Mouse (Mus musculus) heart, postnatal 0 days (tissue): ENCODE data around the gene Kcnq1.

Experiments used
- CTCF ChIP-seq: IDR thresholded peaks from 2 replicates; pipeline ENCODE4 v1.5.1; 2016; ENCODE audit warnings: antibody characterized with exemption, control low read depth, low read depth
- EP300 ChIP-seq: IDR thresholded peaks from 2 replicates; pipeline ENCODE4 v1.6.1; 2016; ENCODE audit warnings: antibody characterized with exemption, low read depth

- no peak for TF ChIP-seq CTCF
- no peak for TF ChIP-seq EP300
These were observed 207.6 kb downstream of the Kcnq1 start for GRCm38 (mm10) chr7:143313572-143314319.
